Mouse (Mus musculus): ENCODE data around the gene Echdc2.

Gene Echdc2

DNA sequence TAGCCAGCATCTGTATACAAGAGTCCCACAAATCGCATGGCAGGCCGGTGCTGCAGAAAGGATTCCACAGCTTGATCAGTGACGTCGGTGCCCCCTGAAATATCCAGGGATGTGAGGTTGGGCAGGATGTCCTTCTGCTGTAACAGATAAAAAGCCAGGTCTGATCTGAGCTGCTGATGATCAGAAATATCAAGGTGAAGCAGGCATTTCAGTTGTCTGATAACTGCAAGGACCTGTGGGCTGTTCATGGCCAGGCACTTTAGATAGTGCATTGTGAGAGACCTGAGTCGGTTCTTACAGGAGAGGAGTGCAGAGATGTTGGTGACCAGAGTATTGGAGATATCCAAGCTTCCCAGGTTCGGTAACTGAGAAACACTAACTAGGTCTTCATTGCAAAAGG lies 39.4 kb downstream of the Echdc2 start:
- DNase-seq: no peak

DNA sequence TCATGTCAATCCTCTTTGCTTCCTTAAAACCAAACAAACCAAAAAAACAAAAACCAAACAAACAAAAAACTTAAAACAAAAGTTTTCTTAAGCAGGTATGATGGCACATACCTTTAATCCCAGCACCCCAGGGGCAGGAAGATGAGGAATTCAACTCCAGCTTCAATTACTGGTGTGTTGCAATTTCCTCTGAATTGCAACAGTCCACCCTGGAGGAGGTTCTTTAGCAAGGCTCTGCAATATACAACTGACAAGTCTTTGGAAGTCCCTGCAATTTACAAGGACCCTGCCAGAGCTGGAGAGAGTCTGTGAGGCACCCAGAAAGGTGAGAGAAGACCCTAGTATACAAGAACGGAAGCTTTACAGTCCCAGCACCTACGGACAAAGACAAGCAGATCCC lies 47.8 kb downstream of the Echdc2 start:
- no peak for DNase-seq

DNA sequence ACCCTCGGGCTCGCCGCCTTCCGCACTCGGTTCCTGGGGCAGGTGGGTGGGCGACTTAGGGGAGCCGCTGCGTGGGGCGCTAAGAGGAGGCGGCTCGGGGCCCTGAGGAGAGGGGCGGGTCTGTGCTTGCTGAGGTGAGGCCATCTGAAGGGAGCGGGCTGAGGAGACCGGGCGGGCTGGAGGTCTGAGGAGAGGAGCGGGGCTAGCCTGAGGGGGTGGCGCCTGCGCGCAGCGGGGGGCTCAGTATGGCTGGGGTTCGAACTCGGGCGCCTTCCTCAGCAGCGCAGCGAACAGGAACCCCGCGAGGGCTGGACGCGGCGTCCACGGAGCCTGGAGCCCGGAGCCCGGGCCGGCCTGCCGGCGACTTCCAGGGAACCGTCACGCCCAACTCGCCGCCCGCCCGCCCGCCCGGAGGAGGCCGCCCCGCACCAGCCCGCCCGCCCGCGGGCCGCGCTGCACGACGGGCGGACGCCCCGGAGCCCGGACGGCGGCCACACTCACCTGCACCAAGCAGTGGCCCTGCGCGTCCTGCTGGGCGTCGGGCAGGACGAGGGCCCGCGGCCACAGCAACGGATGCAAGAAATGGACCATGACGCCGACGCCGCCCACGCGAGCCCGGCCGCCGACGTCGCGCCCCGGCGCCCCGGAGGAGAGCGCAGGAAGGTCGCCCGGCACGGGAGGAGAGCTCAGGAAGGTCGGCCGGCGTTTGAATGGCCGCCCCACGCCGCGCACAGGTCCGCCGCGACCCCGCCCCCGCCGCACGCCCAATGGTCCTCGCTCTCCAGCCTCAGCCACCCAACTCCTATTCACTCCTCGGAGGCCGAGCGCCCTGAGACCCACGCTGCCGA lies 52.3 kb downstream of the Echdc2 start, which contains the start of gene Zyg11a:
TSS of gene Zyg11a (minus strand) at position 717 of the 848 bp plus-strand sequence.
- peak; percentile 20 to 25 for DNase-seq

DNA sequence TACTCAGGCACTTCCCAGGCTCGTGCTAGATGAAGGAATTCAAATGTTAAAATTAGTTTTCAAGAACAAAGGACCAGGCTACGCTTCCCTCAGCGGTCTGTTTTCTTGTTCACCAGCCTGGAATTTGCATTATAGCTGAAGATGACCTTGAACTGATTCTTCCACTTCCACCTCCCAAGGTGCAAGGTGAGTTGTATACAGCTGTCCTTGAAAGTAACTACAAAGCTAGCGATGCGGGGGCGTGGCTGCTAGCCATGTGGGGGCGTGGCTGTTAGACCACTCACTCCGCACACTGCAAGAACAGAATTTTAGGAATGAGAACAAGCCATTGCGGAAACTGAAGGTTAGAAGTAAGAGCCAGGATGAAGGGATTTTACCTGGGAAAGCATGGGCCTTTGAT lies 53.8 kb downstream of the Echdc2 start:
- DNase-seq: no peak

DNA sequence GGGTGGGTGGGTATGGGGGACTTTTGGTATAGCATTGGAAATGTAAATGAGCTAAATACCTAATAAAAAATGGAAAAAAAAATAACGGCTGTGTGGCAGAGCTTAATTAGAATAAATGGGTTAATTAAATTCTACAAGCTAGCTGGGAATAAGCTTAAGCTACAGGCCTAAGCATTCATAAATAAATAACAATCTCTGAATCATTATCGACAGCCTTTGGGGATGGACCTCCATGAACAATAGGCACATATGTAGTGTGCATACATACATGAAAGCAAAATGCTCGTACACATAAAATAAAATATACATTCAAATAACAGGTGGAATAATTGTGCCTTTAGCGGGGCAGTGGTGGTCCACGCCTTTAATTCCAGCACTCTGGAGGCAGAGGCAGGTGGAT lies 57.3 kb downstream of the Echdc2 start:
- DNase-seq: no peak

DNA sequence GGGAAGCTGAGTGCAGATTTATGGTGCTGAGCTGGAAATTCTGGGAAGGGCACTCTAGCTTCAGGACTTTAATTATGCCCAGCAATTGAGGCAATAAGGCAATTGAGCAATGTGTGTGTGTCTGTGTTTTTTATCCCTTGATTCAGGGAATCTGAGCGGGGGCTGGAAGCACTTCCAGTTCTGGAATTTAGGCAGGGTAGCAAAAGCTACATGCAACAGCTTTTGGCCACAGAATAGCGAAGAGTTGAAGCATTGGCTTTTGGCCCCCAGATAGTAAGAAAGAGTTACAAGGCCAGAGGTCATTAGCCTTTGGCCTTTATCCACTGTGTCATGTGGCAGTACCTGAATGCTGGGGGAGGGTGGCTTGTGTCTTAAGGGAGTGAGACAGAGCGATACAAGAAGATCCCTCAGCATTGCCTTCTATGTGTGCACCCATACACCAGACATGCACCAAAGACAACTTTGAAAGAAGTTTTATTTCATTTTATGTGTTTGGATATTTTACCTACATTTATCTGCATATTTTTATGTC lies 60.2 kb downstream of the Echdc2 start:
- peak in 1 of 2 experiments; percentile 28 for DNase-seq

Data from kidney, adult 8-10 months (tissue).